Mouse (Mus musculus) cerebellum, postnatal 14 days (tissue): ENCODE measurements around the gene H2al1m.
A peak's percentile ranks its signal among the peaks of the same experiment; 100 is the strongest.
"Not testable (repeated sequence)": the region's sequence is repeated elsewhere in the genome, so short reads cannot be mapped to it uniquely, and the experiment has no call there.

Source experiments
- DNase-seq, 2 experiments: peaks; one replicate each; pipeline ENCODE4 v3.0.0; 2021; ENCODE audit warnings: mixed read lengths in 2 of 2

Gene H2al1m

GRCm38 (mm10) chrX:9283464-9283863 is at the start of gene H2al1m:
H2al1m (plus strand) TSS chrX:9283764.
- DNase-seq = not testable (repeated sequence)

- peak; percentile 43 to 53 for DNase-seq
Measured at GRCm38 (mm10) chrX:9240737-9241591, 42.6 kb upstream of the H2al1m start.

GRCm38 (mm10) chrX:9243381-9243864 is 40.1 kb upstream of the H2al1m start:
- peak; percentile 34 to 51 for DNase-seq

GRCm38 (mm10) chrX:9244603-9245336 is 38.8 kb upstream of the H2al1m start:
- no peak for DNase-seq

GRCm38 (mm10) chrX:9248911-9249310 is 34.7 kb upstream of the H2al1m start:
- DNase-seq = no peak

GRCm38 (mm10) chrX:9253990-9254389 is 29.6 kb upstream of the H2al1m start:
- DNase-seq = no peak

GRCm38 (mm10) chrX:9254901-9255300 is 28.7 kb upstream of the H2al1m start:
- no peak for DNase-seq

GRCm38 (mm10) chrX:9256766-9257165 is 26.8 kb upstream of the H2al1m start, which contains the start of gene Gm14862:
Gm14862 (minus strand) TSS chrX:9256899.
- no peak for DNase-seq

- DNase-seq = no peak
Measured at GRCm38 (mm10) chrX:9257831-9258230, 25.7 kb upstream of the H2al1m start.

- DNase-seq = no peak
Measured at GRCm38 (mm10) chrX:9259267-9259666, 24.3 kb upstream of the H2al1m start.

- DNase-seq = peak; percentile 61 to 66
Measured at GRCm38 (mm10) chrX:9271112-9271511, 12.5 kb upstream of the H2al1m start.

- no peak for DNase-seq
Measured at GRCm38 (mm10) chrX:9271947-9272459, 11.6 kb upstream of the H2al1m start.

- DNase-seq = peak; percentile 67 to 70
Measured at GRCm38 (mm10) chrX:9272460-9273361, 10.9 kb upstream of the H2al1m start, which contains the start of gene Xk. Xk (plus strand) TSS chrX:9272756.

- no peak for DNase-seq
Measured at GRCm38 (mm10) chrX:9273377-9274002, 10.1 kb upstream of the H2al1m start.

GRCm38 (mm10) chrX:9274321-9274720 is 9.2 kb upstream of the H2al1m start:
- DNase-seq = no peak

- DNase-seq = not testable (repeated sequence)
Measured at GRCm38 (mm10) chrX:9293140-9293829, 9.7 kb downstream of the H2al1m start.

- DNase-seq = no peak
Measured at GRCm38 (mm10) chrX:9298413-9298864, 14.9 kb downstream of the H2al1m start.

GRCm38 (mm10) chrX:9302791-9303190 is 19.2 kb downstream of the H2al1m start:
- DNase-seq = no peak

GRCm38 (mm10) chrX:9303455-9303854 is 19.9 kb downstream of the H2al1m start:
- no peak for DNase-seq

- not testable (repeated sequence) for DNase-seq
Measured at GRCm38 (mm10) chrX:9316457-9316856, 32.9 kb downstream of the H2al1m start.

- not testable (repeated sequence) for DNase-seq
Measured at GRCm38 (mm10) chrX:9327954-9328353, 44.4 kb downstream of the H2al1m start.
